In genomic region chr5:106887303-106888071, GRCm38 (mm10) we compare ENCODE assay signal across 34 mouse cellular contexts. TPM values are rescaled to one million over a fixed set of nuclear protein-coding genes. Genes with fewer than 3 reads are reported as not detected.
DNase-seq lines count a peak whose midpoint lies in the region; ATAC-seq and TF ChIP-seq lines count a peak whose summit lies in the region.
"Had no signal": no experiment of that assay in that cellular context is flagged by ENCODE, and none has a peak within 500 bp of the region (broad histone marks: within the 10 kb centered on the region; RNA-seq: fewer than 3 reads in every experiment).

No protein-coding gene starts in this region.

- peak; percentile 88 for ATAC-seq in megakaryocyte, adult 5-6 weeks (ENCODE audit: poor library complexity, severe bottlenecking)
- ATAC-seq in midbrain, embryonic 11.5 days (ENCODE audit: low FRiP score): no peak
- ATAC-seq: forebrain, embryonic 15.5 days; inflammation-experienced regulatory T-cells, adult 6 months; midbrain, embryonic 16.5 days had no signal

- TF ChIP-seq CTCF in bone marrow, adult 2 months (IDR thresholded peaks at IDR 0.05; ENCODE audit: control insufficient read depth, insufficient read depth, low read length): no peak

- H3K4me1 ChIP-seq in bone marrow, adult 2 months (ENCODE audit: control insufficient read depth, insufficient read depth, low read length): no peaks in the 10 kb centered on the region; the same call in 1 of the 2 replicates
- H3K4me1 ChIP-seq in midbrain, embryonic 11.5 days (ENCODE audit: control insufficient read depth, insufficient read depth, low read length): no peaks in the 10 kb centered on the region
- H3K4me1 ChIP-seq: embryonic facial prominence, embryonic 12.5 days; heart, embryonic 13.5 days; hindbrain, embryonic 10.5 days; hindbrain, embryonic 15.5 days; kidney, embryonic 15.5 days; limb, embryonic 13.5 days; neural tube, embryonic 12.5 days had no signal

- no peaks in the 10 kb centered on the region for H3K27me3 ChIP-seq in splenic B cell, adult 2 months (ENCODE audit: control insufficient read depth, insufficient read depth, low read length, poor library complexity, severe bottlenecking)
- H3K27me3 ChIP-seq in midbrain, embryonic 11.5 days (ENCODE audit: control insufficient read depth, insufficient read depth, low read length): no peaks in the 10 kb centered on the region
- H3K27me3 ChIP-seq: embryonic facial prominence, embryonic 12.5 days; forebrain, embryonic 15.5 days; heart, embryonic 13.5 days; hindbrain, embryonic 15.5 days; kidney, embryonic 15.5 days; limb, embryonic 13.5 days; megakaryocyte, embryonic 14.5 days; neural tube, embryonic 12.5 days had no signal

- H3K9me3 ChIP-seq in midbrain, embryonic 11.5 days (ENCODE audit: control insufficient read depth, low read length): no peaks in the 10 kb centered on the region
- H3K9me3 ChIP-seq: embryonic facial prominence, embryonic 12.5 days; forebrain, embryonic 15.5 days; heart, embryonic 13.5 days; hindbrain, embryonic 10.5 days; hindbrain, embryonic 15.5 days; kidney, embryonic 15.5 days; limb, embryonic 13.5 days; megakaryocyte, embryonic 14.5 days; neural tube, embryonic 12.5 days had no signal

- H3K36me3 ChIP-seq in splenic B cell, adult 2 months (ENCODE audit: control insufficient read depth, insufficient read depth, low read length, poor library complexity, severe bottlenecking): no peaks in the 10 kb centered on the region
- no peaks in the 10 kb centered on the region for H3K36me3 ChIP-seq in midbrain, embryonic 11.5 days (ENCODE audit: control insufficient read depth, insufficient read depth, low read length)
- H3K36me3 ChIP-seq: embryonic facial prominence, embryonic 12.5 days; forebrain, embryonic 15.5 days; heart, embryonic 13.5 days; hindbrain, embryonic 10.5 days; hindbrain, embryonic 15.5 days; kidney, embryonic 15.5 days; limb, embryonic 13.5 days; neural tube, embryonic 12.5 days had no signal

- WGBS in bone marrow, adult 2 months: 3% methylated on average over 1 of the region's 1 CpGs
- 79% methylated on average over 1 of the region's 1 CpGs for WGBS in midbrain, embryonic 11.5 days

- no peak overlapping the region for H3K4me3 ChIP-seq in bone marrow, adult 2 months (replicated peaks; ENCODE audit: control insufficient read depth, low read depth, low read length)
- no peak overlapping the region for H3K4me3 ChIP-seq in midbrain, embryonic 11.5 days (ENCODE audit: low read depth, low read length)
- H3K4me3 ChIP-seq: embryonic facial prominence, embryonic 12.5 days; forebrain, embryonic 15.5 days; gastrocnemius, adult 2 months; heart, embryonic 13.5 days; hindbrain, embryonic 10.5 days; hindbrain, embryonic 15.5 days; kidney, embryonic 15.5 days; layer of hippocampus, adult 2 months; limb, embryonic 13.5 days; megakaryocyte, embryonic 14.5 days; myocyte; neural tube, embryonic 12.5 days had no signal

- peak overlapping the region; percentile 61 for H3K27ac ChIP-seq in bone marrow, adult 2 months (ENCODE audit: control insufficient read depth, insufficient read depth, low read depth, low read length, poor library complexity)
- H3K27ac ChIP-seq in midbrain, embryonic 11.5 days (ENCODE audit: low read depth, low read length): no peak overlapping the region
- H3K27ac ChIP-seq: embryonic facial prominence, embryonic 12.5 days; forebrain, embryonic 15.5 days; gastrocnemius, adult 2 months; heart, embryonic 13.5 days; hindbrain, embryonic 10.5 days; hindbrain, embryonic 15.5 days; kidney, embryonic 15.5 days; layer of hippocampus, adult 2 months; limb, embryonic 13.5 days; liver, embryonic 14.5 days; neural tube, embryonic 12.5 days had no signal

- no peak for TF ChIP-seq POLR2A in bone marrow, adult 2 months (IDR thresholded peaks at IDR 0.05; ENCODE audit: borderline replicate concordance, control insufficient read depth, low read depth, low read length)

- H3K4me2 ChIP-seq in midbrain, embryonic 11.5 days: no peak overlapping the region
- H3K4me2 ChIP-seq: embryonic facial prominence, embryonic 12.5 days; forebrain, embryonic 15.5 days; heart, embryonic 13.5 days; hindbrain, embryonic 15.5 days; kidney, embryonic 15.5 days; limb, embryonic 13.5 days; lung, embryonic 14.5 days; neural tube, embryonic 12.5 days had no signal

- peak; percentile 28 to 29 for DNase-seq in spleen, postnatal 36 days (ENCODE audit: low spot score in 2 of 2)
- no peak for DNase-seq in spleen, adult 12 weeks (ENCODE audit: low spot score)
- peak; percentile 64 for DNase-seq in splenic B cell, adult 2 months (ENCODE audit: low read depth, low spot score)
- no peak for DNase-seq in midbrain, embryonic 11.5 days (ENCODE audit: low spot score, missing footprints)
- no peak for DNase-seq in kidney, postnatal 14 days
- DNase-seq in thymus, postnatal 0 days (ENCODE audit: low spot score): no peak
- DNase-seq: adrenal gland, postnatal 25 days; cerebellum, adult 8-10 months; cerebellum, postnatal 25 days; gastrocnemius, adult 2 months; kidney, adult 11 months; kidney, postnatal 36 days; lung, embryonic 14.5 days; right cerebral cortex, postnatal 4 days; thymus, adult 2 months had no signal

- no peak overlapping the region for H3K9ac ChIP-seq in midbrain, embryonic 11.5 days (ENCODE audit: low read length)
- H3K9ac ChIP-seq: embryonic facial prominence, embryonic 12.5 days; forebrain, embryonic 15.5 days; heart, embryonic 13.5 days; hindbrain, embryonic 15.5 days; kidney, embryonic 15.5 days; limb, embryonic 13.5 days; liver, embryonic 14.5 days; lung, embryonic 14.5 days; neural tube, embryonic 12.5 days had no signal

RNA-seq across cellular contexts. Expression of gene Hfm1, which starts 38.6 kb away (rescaled TPM):
- polyA plus RNA-seq in bone marrow, adult 2 months (2011; ENCODE audit: insufficient read depth, insufficient read length, low replicate concordance, missing spikeins): not detected in 2 replicates
- not detected in 2 replicates for total RNA-seq in megakaryocyte, adult 5-6 weeks (2015)
- total RNA-seq in megakaryocyte, adult 5-6 weeks (2017): not detected in 2 replicates
- polyA plus RNA-seq in midbrain, embryonic 11.5 days (2014; fragmentation: Nextera tagmentation; extraction: Ambion mirVana): 5.4 and 6.2 TPM in 2 replicates
- polyA plus RNA-seq in thymus, postnatal 0 days (2015; fragmentation: Nextera tagmentation; extraction: Ambion mirVana): 1.7 and 2.2 TPM in 2 replicates
- total RNA-seq: adrenal gland, postnatal 25 days; gastrocnemius, adult 2 months; gastrocnemius, postnatal 4 days; heart, adult 8-10 months; heart, postnatal 10 days had no signal
- polyA plus RNA-seq: inflammation-experienced regulatory T-cells, adult 6 months; myocyte had no signal

Comparison
In these comparisons a context has a peak if more than half of its experiments do, and no peak if none do; other contexts are left out.
1. DNase-seq: peak in spleen, postnatal 36 days (2 of 2) and splenic B cell, adult 2 months (single experiment); none in spleen, adult 12 weeks (single experiment), midbrain, embryonic 11.5 days (single experiment), kidney, postnatal 14 days (single experiment) and thymus, postnatal 0 days (single experiment).